18 mouse cellular contexts compared by ENCODE assay signal in the genomic region with DNA sequence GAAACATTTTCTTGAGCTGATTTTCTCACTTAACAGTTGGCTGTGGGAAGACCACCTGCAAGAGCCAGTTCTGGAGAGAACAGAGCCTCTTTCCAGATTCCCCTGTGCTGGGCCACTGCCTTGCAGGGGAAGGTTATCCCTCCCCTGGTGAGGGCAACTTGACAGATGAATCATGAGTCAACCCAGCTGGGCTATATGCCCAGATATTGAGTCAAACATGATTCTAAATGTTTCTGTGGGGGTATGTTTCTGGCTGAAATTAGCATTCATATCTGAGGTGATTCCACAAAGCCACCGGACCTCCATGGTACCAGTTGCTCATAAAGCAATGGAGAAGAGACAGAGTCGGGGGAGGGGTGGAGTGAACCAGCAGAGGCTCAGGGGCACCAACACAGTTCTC.
A peak's percentile ranks its signal among the peaks of the same experiment; 100 is the strongest.
DNase-seq lines count a peak whose midpoint lies in the region; ATAC-seq lines count a peak whose summit lies in the region.
"Had no signal": no experiment of that assay in that cellular context is flagged by ENCODE, and none has a peak within 500 bp of the region (broad histone marks: within the 10 kb centered on the region; RNA-seq: fewer than 3 reads in every experiment).

No protein-coding gene starts in this region.

- H3K4me2 ChIP-seq in heart, embryonic 11.5 days: no peak overlapping the region
- H3K4me2 ChIP-seq: embryonic facial prominence, embryonic 13.5 days; hindbrain, embryonic 13.5 days; intestine, embryonic 15.5 days; limb, embryonic 12.5 days; neural tube, embryonic 15.5 days had no signal

- DNase-seq in heart, adult 18-20 months: peak; percentile 6 to 23
- DNase-seq in 3134 (ENCODE audit: extremely low read depth, insufficient read length, low spot score): peak; percentile 65
- peak; percentile 54 for DNase-seq in adipocyte (ENCODE audit: low spot score)
- peak; percentile 38 for DNase-seq in cerebellum, adult 9-11 months
- DNase-seq in retina, embryonic 14.5 days (ENCODE audit: low spot score): no peak
- DNase-seq in embryo, embryonic 10.5 days (ENCODE audit: low spot score): no peak
- DNase-seq: kidney, postnatal 10 days; thymus, postnatal 4 days had no signal

- no peak overlapping the region for H3K9ac ChIP-seq in heart, embryonic 11.5 days (ENCODE audit: low read depth, low read length)
- H3K9ac ChIP-seq: embryonic facial prominence, embryonic 13.5 days; hindbrain, embryonic 13.5 days; intestine, embryonic 15.5 days; limb, embryonic 12.5 days; liver, embryonic 14.5 days; neural tube, embryonic 15.5 days had no signal

- no peaks in the 10 kb centered on the region for H3K4me1 ChIP-seq in heart, embryonic 11.5 days (ENCODE audit: control insufficient read depth, insufficient read depth, low read length)
- H3K4me1 ChIP-seq: embryonic facial prominence, embryonic 13.5 days; intestine, embryonic 15.5 days; limb, embryonic 12.5 days; megakaryocyte, embryonic 14.5 days; neural tube, embryonic 15.5 days had no signal

- no peaks in the 10 kb centered on the region for H3K9me3 ChIP-seq in heart, embryonic 11.5 days (replicated peaks; ENCODE audit: control insufficient read depth, low read length)
- H3K9me3 ChIP-seq: embryonic facial prominence, embryonic 13.5 days; hindbrain, embryonic 13.5 days; intestine, embryonic 15.5 days; limb, embryonic 12.5 days; neural tube, embryonic 15.5 days had no signal

- H3K27ac ChIP-seq in heart, embryonic 11.5 days (ENCODE audit: low read depth, low read length): no peak overlapping the region
- H3K27ac ChIP-seq: embryonic facial prominence, embryonic 13.5 days; hindbrain, embryonic 13.5 days; intestine, embryonic 15.5 days; left cerebral cortex, adult 2 months; limb, embryonic 12.5 days; liver, embryonic 14.5 days; neural tube, embryonic 15.5 days had no signal

- ATAC-seq in heart, embryonic 11.5 days (replicated peaks; ENCODE audit: insufficient number of reproducible peaks, low FRiP score, low TSS enrichment): no peak
- ATAC-seq: intestine, embryonic 15.5 days; lung, postnatal 0 days had no signal

- H3K27me3 ChIP-seq in heart, embryonic 11.5 days (ENCODE audit: control insufficient read depth, insufficient read depth, low read length): no peaks in the 10 kb centered on the region
- H3K27me3 ChIP-seq: embryonic facial prominence, embryonic 13.5 days; hindbrain, embryonic 13.5 days; intestine, embryonic 15.5 days; limb, embryonic 12.5 days; megakaryocyte, embryonic 14.5 days; neural tube, embryonic 15.5 days had no signal

- no peaks in the 10 kb centered on the region for H3K36me3 ChIP-seq in heart, embryonic 11.5 days (ENCODE audit: control insufficient read depth, insufficient read depth, low read length)
- H3K36me3 ChIP-seq: embryonic facial prominence, embryonic 13.5 days; hindbrain, embryonic 13.5 days; intestine, embryonic 15.5 days; limb, embryonic 12.5 days; neural tube, embryonic 15.5 days had no signal

- WGBS in heart, embryonic 11.5 days (ENCODE audit: insufficient replicate concordance): 73% methylated on average over 2 of the region's 2 CpGs

- no peak overlapping the region for H3K4me3 ChIP-seq in heart, embryonic 11.5 days (ENCODE audit: low read depth, low read length)
- H3K4me3 ChIP-seq: embryonic facial prominence, embryonic 13.5 days; hindbrain, embryonic 13.5 days; intestine, embryonic 15.5 days; left cerebral cortex, adult 2 months; limb, embryonic 12.5 days; megakaryocyte, embryonic 14.5 days; neural tube, embryonic 15.5 days had no signal

Comparison
In these comparisons a context has a peak if more than half of its experiments do, and no peak if none do; other contexts are left out.
1. DNase-seq: peak in heart, adult 18-20 months (2 of 2), 3134 (single experiment), adipocyte (single experiment) and cerebellum, adult 9-11 months (single experiment); none in retina, embryonic 14.5 days (single experiment) and embryo, embryonic 10.5 days (single experiment).